Comparison of ENCODE assay signal across 11 mouse cellular contexts in genomic region chr7:127869149-127869810, GRCm38 (mm10). TPM values are rescaled to one million over a fixed set of nuclear protein-coding genes. Genes with fewer than 3 reads are reported as not detected.
DNase-seq lines count a peak whose midpoint lies in the region; ATAC-seq and TF ChIP-seq lines count a peak whose summit lies in the region.
"Had no signal": no experiment of that assay in that cellular context is flagged by ENCODE, and none has a peak within 500 bp of the region (broad histone marks: within the 10 kb centered on the region; RNA-seq: fewer than 3 reads in every experiment).

No protein-coding gene starts in this region.

- no peak for TF ChIP-seq CTCF in lung, postnatal 0 days (IDR thresholded peaks at IDR 0.05)

- ATAC-seq in lung, postnatal 0 days: peak; percentile 35; the same call in 1 of the 2 replicates

- intact Hi-C loops in heart, postnatal 14 days (cut with DNase I): loop anchor here (2.0 kb wide), 1 partner anchor 22 kb away; no protein-coding TSS in a partner anchor

- no peak overlapping the region for H3K4me2 ChIP-seq in lung, postnatal 0 days (replicated peaks; ENCODE audit: low read depth, low read length)
- H3K4me2 ChIP-seq: midbrain, embryonic 12.5 days had no signal

- no peaks in the 10 kb centered on the region for H3K27me3 ChIP-seq in lung, postnatal 0 days (replicated peaks; ENCODE audit: insufficient read depth, low read length)
- H3K27me3 ChIP-seq: midbrain, embryonic 12.5 days had no signal

- TF ChIP-seq EP300 in lung, postnatal 0 days (IDR thresholded peaks at IDR 0.05): no peak

- H3K27ac ChIP-seq in lung, postnatal 0 days (ENCODE audit: low read length): no peak overlapping the region
- H3K27ac ChIP-seq: midbrain, embryonic 12.5 days had no signal

- H3K9me3 ChIP-seq in lung, postnatal 0 days (ENCODE audit: low read length): no peaks in the 10 kb centered on the region
- H3K9me3 ChIP-seq: midbrain, embryonic 12.5 days had no signal

- H3K36me3 ChIP-seq in lung, postnatal 0 days (ENCODE audit: insufficient read depth, low read length): no peaks in the 10 kb centered on the region

- H3K9ac ChIP-seq in lung, postnatal 0 days (replicated peaks; ENCODE audit: low read depth): no peak overlapping the region
- H3K9ac ChIP-seq: midbrain, embryonic 12.5 days had no signal

- H3K4me1 ChIP-seq in lung, postnatal 0 days (ENCODE audit: insufficient read depth, low read depth, low read length): no peaks in the 10 kb centered on the region

- DNase-seq in frontal cortex, postnatal 36 days (ENCODE audit: low spot score in 2 of 2): peak; percentile 22 to 59
- DNase-seq in frontal cortex, postnatal 25 days (ENCODE audit: low spot score in 2 of 2): no peak
- DNase-seq in lung, postnatal 0 days (ENCODE audit: low spot score): peak; percentile 46
- DNase-seq in lung, postnatal 25 days (ENCODE audit: low spot score): no peak
- peak; percentile 46 to 64 for DNase-seq in heart, postnatal 14 days
- DNase-seq in skeletal muscle tissue, adult 2 months (ENCODE audit: low read depth, low spot score): peak; percentile 68
- DNase-seq in layer of hippocampus, postnatal 14 days (ENCODE audit: low spot score in 2 of 2): no peak
- no peak for DNase-seq in cerebellum, adult 11 months
- DNase-seq: adrenal gland, adult 2 months had no signal

- 66% methylated on average over 3 of the region's 3 CpGs for WGBS in lung, postnatal 0 days

- H3K4me3 ChIP-seq in lung, postnatal 0 days (ENCODE audit: low read depth, low read length): no peak overlapping the region
- H3K4me3 ChIP-seq: midbrain, embryonic 12.5 days had no signal

RNA-seq across cellular contexts. Expression of gene Zfp646, which starts 6.7 kb away (rescaled TPM):
- 6.3 and 6.8 TPM in 2 replicates for polyA plus RNA-seq in lung, postnatal 0 days (2015; fragmentation: Nextera tagmentation; extraction: Ambion mirVana)
- total RNA-seq in heart, postnatal 14 days (2021): 10 to 100 TPM; 21.0 to 21.9 TPM
- 10 to 100 TPM; 28.1 to 29.0 TPM for total RNA-seq in layer of hippocampus, postnatal 14 days (2021)

RNA-seq across cellular contexts. Expression of gene Zfp668, which starts 7.3 kb away (rescaled TPM):
- 9.4 and 10.0 TPM in 2 replicates for polyA plus RNA-seq in lung, postnatal 0 days (2015; fragmentation: Nextera tagmentation; extraction: Ambion mirVana)
- 1 to 10 TPM; 3.8 to 5.5 TPM for total RNA-seq in heart, postnatal 14 days (2021)
- 10 to 100 TPM; 22.4 to 23.9 TPM for total RNA-seq in layer of hippocampus, postnatal 14 days (2021)

RNA-seq across cellular contexts. Expression of gene Prss53, which starts 21.5 kb away (rescaled TPM):
- polyA plus RNA-seq in lung, postnatal 0 days (2015; fragmentation: Nextera tagmentation; extraction: Ambion mirVana): 0.56 and 0.76 TPM in 2 replicates
- total RNA-seq in heart, postnatal 14 days (2021): under 1 TPM; 0.59 to 0.88 TPM
- total RNA-seq in layer of hippocampus, postnatal 14 days (2021): 1 to 10 TPM in 1 of 2 experiments, under 1 TPM in 1; 0.98 to 1.4 TPM

RNA-seq across cellular contexts. Expression of gene Gm21974, which starts 26.0 kb away (rescaled TPM):
- not detected in 2 replicates for polyA plus RNA-seq in lung, postnatal 0 days (2015; fragmentation: Nextera tagmentation; extraction: Ambion mirVana)
- not detected for total RNA-seq in heart, postnatal 14 days (2021)
- not detected for total RNA-seq in layer of hippocampus, postnatal 14 days (2021)
- total RNA-seq: adrenal gland, adult 2 months had no signal
- polyA plus RNA-seq: adrenal gland, adult 2 months; large intestine, adult 2 months; midbrain, embryonic 12.5 days had no signal

RNA-seq across cellular contexts. Expression of gene Vkorc1, which starts 26.1 kb away (rescaled TPM):
- polyA plus RNA-seq in lung, postnatal 0 days (2015; fragmentation: Nextera tagmentation; extraction: Ambion mirVana): 134 TPM in 2 replicates
- total RNA-seq in heart, postnatal 14 days (2021): 10 to 100 TPM; 25.6 to 28.1 TPM
- 10 to 100 TPM; 20.2 to 24.7 TPM for total RNA-seq in layer of hippocampus, postnatal 14 days (2021)

Comparison
In these comparisons a context has a peak if more than half of its experiments do, and no peak if none do; other contexts are left out.
1. DNase-seq: peak in frontal cortex, postnatal 36 days (2 of 2), lung, postnatal 0 days (single experiment), heart, postnatal 14 days (2 of 2) and skeletal muscle tissue, adult 2 months (single experiment); none in frontal cortex, postnatal 25 days (0 of 2), lung, postnatal 25 days (single experiment), layer of hippocampus, postnatal 14 days (0 of 2) and cerebellum, adult 11 months (single experiment).